Mouse (Mus musculus) cerebellum, adult 11 months (tissue): ENCODE data around the gene Rnf148.
A peak's percentile ranks its signal among the peaks of the same experiment; 100 is the strongest.

Experiments used
- DNase-seq: peaks from one replicate; pipeline ENCODE4 v3.0.0; 2022

Gene Rnf148

DNA sequence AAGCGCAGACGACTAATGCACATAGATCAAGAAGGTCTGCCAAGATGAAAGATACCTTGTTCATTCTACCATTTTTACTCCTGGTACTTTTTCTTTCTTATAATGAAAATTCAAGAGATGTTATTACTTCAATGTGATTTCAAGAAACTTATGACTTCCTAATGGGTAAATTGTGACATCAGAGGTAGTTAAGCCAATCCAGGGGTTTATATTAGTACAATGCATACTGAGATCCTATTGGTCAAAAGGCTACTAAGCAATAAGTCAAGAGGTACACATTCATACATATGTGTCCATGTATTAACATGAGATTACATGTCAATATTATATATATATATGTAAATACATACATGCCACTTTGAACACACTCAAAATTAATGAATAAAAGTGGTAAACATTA is at the start of gene Rnf148:
Gene Rnf148 (minus strand): TSS at position 101 of the 400 bp plus-strand sequence.
- no peak for DNase-seq

DNA sequence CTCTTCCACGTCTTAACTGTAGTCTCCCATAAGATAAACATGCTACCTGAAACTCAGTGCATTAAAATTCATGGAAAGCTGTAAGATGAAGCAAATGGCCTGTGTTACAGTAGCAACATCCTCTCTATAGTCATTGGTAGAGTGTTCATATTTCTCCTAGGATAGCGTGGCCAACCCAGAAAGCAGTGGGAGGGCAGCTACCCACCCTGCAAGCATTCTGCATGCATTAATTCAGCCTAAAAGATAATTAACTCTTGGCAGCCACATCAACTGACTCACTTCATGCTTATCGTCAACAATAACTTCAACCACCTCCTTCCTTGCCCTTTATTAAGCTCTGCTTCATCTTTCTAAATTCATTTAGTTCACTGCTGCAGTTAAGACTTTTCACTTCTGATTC is 45.9 kb upstream of the Rnf148 start:
- no peak for DNase-seq

DNA sequence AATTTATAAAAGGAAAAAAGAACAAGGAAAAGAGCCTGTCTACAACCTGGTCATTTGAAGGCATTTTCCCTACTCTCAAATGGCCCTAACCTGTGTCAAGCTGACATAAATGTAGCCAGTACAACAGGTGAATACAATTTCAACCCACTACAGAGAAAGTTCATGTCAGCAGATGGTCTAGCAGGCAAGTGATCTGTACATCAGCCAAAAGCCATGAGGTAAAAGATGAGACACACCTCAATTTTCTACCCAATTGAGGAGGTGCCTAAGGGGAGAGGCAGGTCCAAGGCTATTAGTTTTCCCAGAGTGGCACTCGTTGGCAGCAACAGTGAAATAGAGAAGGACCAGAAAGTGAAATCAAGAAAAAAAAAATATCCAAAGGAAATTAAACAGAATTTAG is 23.2 kb upstream of the Rnf148 start:
- no peak for DNase-seq

DNA sequence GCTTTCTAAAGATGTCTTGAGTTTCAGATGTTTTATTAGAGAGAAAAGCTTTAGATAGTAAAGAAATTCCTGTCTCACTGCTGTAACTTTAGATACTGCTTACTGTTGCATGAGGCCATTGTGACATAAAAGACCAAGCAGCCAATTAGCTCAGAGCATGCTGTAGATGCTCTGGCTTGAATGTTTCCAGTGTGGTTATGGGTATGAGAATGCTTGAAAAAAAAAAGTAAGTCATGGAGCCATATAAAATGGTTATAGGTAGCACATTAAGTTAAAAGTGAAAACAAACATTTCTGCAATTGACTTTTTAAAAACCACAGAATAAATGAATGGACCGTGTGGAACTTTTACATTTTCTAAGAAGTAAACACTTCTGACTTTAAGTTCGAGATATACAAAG is 4.7 kb downstream of the Rnf148 start, which contains the start of gene Rnf133:
Gene Rnf133 (minus strand): TSS at position 101 of the 400 bp plus-strand sequence.
- no peak for DNase-seq

DNA sequence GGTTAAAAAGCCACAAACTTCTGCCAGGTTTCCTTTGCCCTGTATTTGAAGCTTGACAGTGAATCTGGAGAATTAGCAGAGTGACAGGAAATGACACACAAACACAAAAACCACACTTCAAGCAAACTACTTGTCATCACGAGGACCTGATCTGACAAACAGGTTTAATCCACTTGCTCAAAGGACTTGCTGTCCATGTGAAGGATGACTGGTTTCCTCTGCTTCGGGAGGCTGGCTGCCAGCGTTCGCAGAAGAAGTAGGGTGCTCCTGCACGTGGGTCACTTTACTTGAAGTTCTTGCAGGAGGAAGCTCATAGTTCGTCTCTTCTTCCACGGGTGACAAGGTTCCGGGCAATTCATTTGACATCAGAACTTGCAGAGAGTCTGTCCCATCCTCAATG is 6.2 kb downstream of the Rnf148 start:
- no peak for DNase-seq

DNA sequence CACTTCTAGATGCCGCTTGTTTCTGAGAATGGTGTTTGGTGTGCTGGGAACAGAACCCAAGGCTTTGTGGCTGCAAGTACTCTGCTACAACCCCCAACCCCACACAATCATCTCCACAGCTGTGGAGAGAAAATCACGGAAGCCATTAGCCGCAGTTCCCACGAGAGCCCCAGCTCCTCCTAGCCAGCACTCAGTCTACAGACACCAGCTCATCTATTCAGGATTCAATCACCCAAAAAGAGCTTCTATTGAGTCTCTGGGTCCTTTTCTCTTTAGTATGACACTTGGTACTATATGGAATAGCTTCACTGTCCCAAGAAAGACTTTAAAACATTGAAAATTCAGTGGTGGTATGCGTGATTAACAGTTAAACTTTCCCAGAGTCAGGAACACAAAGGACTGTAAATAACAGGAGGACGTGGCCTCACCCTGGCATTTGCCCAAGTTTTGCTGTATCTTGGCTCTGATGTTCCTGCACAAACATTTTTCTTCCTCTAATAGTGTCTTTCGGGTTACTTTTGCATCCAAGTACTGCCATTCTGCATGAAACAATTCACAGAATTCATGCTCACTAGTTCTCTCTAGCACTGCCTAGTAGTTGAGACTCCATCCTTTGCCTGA is 7.2 kb downstream of the Rnf148 start:
- DNase-seq = no peak

DNA sequence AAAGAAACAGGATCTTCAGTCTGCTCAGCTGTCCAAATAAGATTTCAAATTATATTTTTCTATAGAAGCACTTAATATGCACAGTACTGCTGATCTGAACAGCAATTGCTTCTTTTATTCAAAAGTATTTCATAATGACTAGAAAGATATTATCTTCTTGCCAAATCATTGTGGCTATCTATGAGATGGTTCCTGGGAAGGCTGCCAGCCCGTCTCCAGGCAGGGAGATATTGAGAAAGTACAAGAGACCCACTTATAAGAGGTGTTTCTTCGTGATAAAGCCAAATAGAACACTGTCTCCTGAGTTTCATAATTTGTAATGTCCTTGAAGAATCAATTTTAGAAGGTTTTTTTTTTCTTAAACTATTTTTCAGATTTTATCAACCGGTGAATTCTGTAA is 17.9 kb downstream of the Rnf148 start:
- peak; percentile 48 for DNase-seq

DNA sequence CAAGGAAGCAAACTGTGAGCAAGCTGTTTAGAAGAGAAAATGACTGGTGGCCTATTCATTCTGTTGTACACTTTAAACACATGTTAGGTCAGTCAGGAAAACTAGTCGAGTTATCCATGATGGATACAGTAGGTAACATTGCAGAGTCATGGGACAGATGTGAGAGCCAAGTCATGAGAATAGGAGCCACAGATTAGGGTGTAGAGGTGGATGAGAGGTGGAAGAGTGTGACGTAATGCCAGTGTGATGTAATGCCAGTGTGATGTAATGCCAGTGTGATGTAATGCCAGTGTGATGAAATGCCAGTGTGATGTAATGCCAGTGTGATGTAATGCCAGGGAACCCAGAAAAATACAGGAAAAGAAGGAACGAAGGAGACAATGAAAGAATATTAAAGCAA is 19.7 kb downstream of the Rnf148 start:
- DNase-seq = no peak

DNA sequence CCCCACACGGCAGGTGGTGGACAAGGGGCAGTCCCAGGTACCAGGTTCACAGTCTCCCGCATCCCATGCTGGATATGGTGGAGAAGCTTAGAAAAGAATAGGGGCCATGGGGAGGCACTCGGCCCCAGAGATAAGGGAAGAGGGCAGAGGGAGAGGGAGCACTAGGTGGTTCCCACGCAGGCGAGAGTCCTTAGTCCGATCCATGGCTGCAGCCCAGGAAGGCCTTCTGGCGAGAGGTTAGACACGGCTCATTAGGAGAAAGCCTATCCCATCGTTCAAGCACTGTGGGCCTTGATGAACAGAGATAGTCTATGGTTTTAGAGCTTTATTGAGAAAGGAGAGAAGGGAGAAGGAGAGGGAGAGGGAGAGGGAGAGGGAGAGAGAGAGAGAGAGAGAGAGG is 20.9 kb downstream of the Rnf148 start:
- DNase-seq = no peak

DNA sequence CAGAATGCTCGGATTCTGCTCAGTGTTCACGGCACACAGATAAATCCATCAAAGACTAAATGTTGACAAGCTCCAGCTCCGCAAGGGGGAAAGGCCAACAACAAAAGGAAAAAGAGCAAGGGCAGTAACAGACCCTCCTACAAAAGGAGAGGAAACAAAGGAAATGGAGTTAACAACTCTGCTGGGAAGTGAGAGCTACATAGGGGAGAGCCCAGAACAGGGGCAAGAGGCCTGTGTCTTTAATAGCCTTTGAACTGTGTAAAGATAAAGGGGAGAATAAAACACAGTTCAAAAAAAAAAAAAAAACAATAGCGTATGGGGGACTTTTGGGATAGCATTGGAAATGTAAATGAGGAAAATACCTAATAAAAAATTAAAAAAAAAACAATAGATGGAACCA is 24.5 kb downstream of the Rnf148 start:
- no peak for DNase-seq
